Mouse (Mus musculus): ENCODE measurements at regions not wholly inside any gene's neighbourhood (a gene's known extent, or its start where the extent isn't known, plus 50 kb on each side); places are given as distances from the start of the nearest gene placed in this dataset.
"Not testable (repeated sequence)": the region's sequence is repeated elsewhere in the genome, so short reads cannot be mapped to it uniquely, and the experiment has no call there.

- no peak for DNase-seq
Observed at GRCm38 (mm10) chr19:35639945-35640344, 417.4 kb downstream of the Htr7 start.

- no peak for DNase-seq
Observed at GRCm38 (mm10) chr19:35621771-35622170, 435.5 kb downstream of the Htr7 start.

GRCm38 (mm10) chr19:35595384-35595783 lies 461.9 kb downstream of the Htr7 start:
- DNase-seq = peak; percentile 89 to 92

GRCm38 (mm10) chr19:35575979-35576378 lies 481.3 kb downstream of the Htr7 start:
- no peak for DNase-seq

DNA sequence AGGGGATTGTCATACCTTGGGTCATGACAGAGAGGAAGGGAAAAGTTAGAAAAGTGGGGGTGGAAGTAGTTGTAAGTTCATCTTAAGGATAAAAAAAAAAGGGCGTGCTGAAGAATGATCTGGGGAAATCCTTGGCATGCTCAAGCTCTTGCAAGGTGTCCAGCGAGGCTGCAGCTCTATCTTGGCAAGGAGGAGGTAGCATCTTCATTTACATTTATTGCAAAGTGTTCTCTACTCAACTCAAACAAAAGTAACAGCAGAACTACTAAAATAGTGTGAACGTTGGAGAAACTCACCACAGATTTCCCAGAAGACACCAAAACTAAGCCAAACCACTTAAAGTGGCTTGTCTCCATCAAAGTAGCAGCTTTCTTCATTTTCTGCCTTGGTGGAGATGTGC lies 507.9 kb downstream of the Htr7 start:
- DNase-seq = no peak

- no peak for DNase-seq
Observed at GRCm38 (mm10) chr19:35536816-35537215, 520.5 kb downstream of the Htr7 start.

DNA sequence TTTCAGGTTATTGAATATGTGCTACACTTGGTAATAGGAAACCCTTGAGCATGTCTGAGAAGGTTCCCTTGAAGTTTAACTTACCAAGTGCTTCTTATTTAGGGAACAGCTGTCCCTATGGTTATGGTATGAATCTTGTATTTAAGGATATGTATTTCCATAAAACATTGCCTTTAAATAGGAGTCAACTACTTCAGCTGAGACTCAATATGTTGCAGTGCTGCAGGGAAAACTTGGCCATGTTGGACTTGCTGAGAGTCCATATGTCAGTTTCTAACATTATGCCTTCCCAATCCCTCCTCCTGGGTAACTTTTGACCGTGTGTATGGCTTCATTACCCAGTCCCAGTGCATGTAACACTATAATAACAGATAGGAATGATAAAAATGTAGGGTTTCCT lies 528.0 kb downstream of the Htr7 start:
- peak; percentile 3 to 36 for DNase-seq

GRCm38 (mm10) chr19:35493721-35494120 lies 563.6 kb downstream of the Htr7 start:
- no peak for DNase-seq

DNA sequence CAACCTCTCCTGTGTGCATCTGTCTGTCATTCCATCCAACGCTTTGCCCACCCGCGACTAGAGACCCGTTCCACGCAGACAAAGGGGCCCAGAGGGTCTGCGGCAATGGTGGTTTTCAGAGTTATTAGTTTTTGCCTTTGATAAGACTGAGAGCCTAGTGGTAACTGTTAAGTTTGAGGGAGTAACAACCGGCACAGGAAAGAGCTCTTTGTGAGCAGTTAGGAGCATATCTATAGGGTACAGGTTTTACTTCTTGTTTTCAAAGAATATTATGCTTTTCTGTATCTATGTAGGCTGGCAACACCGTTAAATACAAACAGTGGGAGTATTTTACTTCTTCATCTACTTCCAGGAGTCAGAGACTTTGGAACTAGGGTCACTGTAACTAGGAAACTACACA lies 566.0 kb downstream of the Htr7 start:
- no peak for DNase-seq

GRCm38 (mm10) chr19:35485616-35486015 lies 563.5 kb downstream of the Kif20b start:
- not testable (repeated sequence) for DNase-seq

DNA sequence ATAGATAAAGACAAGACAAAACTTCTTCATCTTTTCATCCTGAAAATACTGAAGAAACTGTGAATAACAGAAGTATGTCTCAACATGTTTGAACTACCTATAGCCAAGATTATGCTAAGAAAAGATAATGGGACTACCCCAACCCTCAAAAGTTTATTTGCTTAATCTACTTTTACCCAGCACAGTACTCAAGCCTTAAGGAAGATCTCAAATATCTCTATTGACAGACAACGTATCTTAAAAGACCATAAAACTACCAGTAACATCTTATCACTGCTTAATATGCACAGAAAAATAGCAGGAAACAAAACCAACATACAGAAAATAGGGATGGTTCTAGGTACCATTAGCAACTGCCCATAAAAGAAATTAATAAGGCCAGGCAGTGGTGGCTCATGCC lies 560.3 kb downstream of the Kif20b start:
- no peak for DNase-seq

GRCm38 (mm10) chr19:35453942-35454341 lies 531.8 kb downstream of the Kif20b start:
- DNase-seq = no peak

DNA sequence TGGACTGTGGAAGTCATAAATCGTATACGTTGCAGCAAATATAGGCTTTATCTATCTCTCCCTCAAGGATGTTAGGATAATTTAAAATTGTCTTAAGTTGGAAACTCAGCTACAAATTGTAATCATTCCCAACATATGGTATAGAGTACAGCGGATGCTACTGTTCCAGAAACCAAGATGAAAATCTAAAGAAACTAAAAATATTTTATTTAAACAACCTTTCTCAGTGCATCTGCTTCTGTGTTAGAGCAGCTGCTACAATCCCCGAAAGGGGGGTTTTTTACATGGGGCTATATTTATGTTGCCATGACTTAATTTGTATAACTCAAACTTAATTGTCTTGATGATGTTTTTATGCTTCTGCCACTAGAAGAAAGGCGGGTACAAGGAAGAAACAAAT lies 520.3 kb downstream of the Kif20b start:
- no peak for DNase-seq

DNA sequence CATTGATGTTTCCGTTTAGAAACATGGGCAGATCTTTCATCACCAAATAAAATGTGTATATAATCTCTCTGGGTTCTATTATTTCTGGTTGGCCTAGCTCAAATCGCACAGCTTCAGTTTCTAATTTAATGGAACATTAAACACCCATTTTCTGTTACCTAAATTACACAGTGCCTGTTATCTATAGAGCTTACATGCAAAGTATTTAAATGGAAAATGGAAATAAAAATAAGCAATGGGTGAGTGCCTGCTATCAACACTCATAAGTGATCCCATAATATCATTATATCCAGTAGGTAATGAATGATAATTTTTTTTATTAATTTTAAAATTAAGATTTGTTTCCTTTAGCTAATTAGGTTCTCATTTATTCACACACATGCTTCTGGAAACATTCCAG lies 515.9 kb downstream of the Kif20b start:
- no peak for DNase-seq
